Mouse (Mus musculus): ENCODE data around the gene Adamtsl2. TPM values are rescaled to one million over a fixed set of nuclear protein-coding genes. Genes with fewer than 3 reads are reported as not detected.

Adamtsl2 gene
- polyA plus RNA-seq, 1 experiment from 2014 or later, result 9.6 TPM

DNA sequence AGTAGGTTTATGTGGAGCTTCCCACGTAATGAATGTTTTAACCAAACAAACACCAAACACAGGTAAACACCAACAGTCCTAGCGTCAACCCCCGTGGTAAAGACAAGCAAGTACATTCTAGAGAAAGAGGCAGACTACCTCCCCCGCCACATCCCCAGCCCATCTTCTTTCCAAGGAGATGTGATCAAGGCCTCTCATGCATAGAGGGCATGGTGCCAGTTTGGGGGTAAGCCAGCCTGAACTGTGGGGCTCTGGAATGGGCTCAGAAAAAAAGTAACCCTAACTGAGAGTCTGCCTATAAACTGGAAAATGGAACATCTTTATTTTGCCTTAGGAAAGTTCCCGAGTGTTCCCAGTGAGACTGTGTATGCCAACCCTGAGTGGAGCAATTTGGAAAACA lies 56.8 kb downstream of the Adamtsl2 start:
- no peaks in the 10 kb centered on the region for H3K36me3 ChIP-seq (ENCODE audit: control insufficient read depth, insufficient read depth, low read length)
- H3K4me3 ChIP-seq (ENCODE audit: low read length), result no peak overlapping the region
- H3K9me3 ChIP-seq (ENCODE audit: control insufficient read depth, low read length), result no peaks in the 10 kb centered on the region
- H3K4me1 ChIP-seq (ENCODE audit: control insufficient read depth, insufficient read depth, low read depth, low read length), result no peaks in the 10 kb centered on the region
- no peak overlapping the region for H3K9ac ChIP-seq (ENCODE audit: low read depth, low read length)
- no peak overlapping the region for H3K27ac ChIP-seq (ENCODE audit: low read depth, low read length)
- no peak for ATAC-seq
- 64% methylated on average over 5 of the region's 5 CpGs for WGBS
- H3K27me3 ChIP-seq (replicated peaks; ENCODE audit: control insufficient read depth, insufficient read depth, low read length), result peaks cover 4% of the 10 kb centered on the region; the same call in 1 of the 2 replicates
- H3K4me2 ChIP-seq (ENCODE audit: low read length), result no peak overlapping the region

DNA sequence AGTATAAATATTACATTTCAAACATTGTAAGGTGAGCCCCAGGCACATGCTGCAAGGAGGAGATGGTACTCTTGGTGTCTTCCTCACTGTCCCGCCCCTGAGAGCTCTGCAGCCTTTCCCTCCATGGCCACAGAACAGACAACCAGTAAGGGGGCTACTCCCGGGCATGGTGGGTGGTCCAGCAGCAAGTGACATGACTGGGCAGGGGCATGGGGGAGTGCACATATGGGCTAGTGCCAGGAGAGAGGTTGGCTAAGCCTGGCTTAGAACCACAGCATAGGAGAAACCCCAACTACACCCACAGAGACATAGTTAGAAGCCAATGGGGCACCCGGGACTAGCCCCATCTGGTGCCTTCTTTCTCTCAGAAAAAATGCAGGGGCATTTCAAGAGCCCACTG lies 57.2 kb downstream of the Adamtsl2 start:
- no peak overlapping the region for H3K4me2 ChIP-seq (ENCODE audit: low read length)
- peaks cover 6% of the 10 kb centered on the region; the same call in 1 of the 2 replicates for H3K27me3 ChIP-seq (replicated peaks; ENCODE audit: control insufficient read depth, insufficient read depth, low read length)
- H3K27ac ChIP-seq (ENCODE audit: low read depth, low read length), result no peak overlapping the region
- no peaks in the 10 kb centered on the region for H3K9me3 ChIP-seq (ENCODE audit: control insufficient read depth, low read length)
- no peaks in the 10 kb centered on the region for H3K36me3 ChIP-seq (ENCODE audit: control insufficient read depth, insufficient read depth, low read length)
- 69% methylated on average over 3 of the region's 3 CpGs for WGBS
- no peak overlapping the region for H3K4me3 ChIP-seq (ENCODE audit: low read length)
- no peak for ATAC-seq
- H3K9ac ChIP-seq (ENCODE audit: low read depth, low read length), result no peak overlapping the region
- no peaks in the 10 kb centered on the region for H3K4me1 ChIP-seq (ENCODE audit: control insufficient read depth, insufficient read depth, low read depth, low read length)

- Histone ChIP-seq H3K4me3 (ENCODE audit: low read length) (no peak overlapping the region), H3K27ac (ENCODE audit: low read depth, low read length) (no peak overlapping the region), H3K4me1 (ENCODE audit: control insufficient read depth, insufficient read depth, low read depth, low read length) (peaks cover under 1% of the 10 kb centered on the region; the same call in 1 of the 2 replicates), H3K9ac (ENCODE audit: low read depth, low read length) (no peak overlapping the region), H3K9me3 (ENCODE audit: control insufficient read depth, low read length) (no peaks in the 10 kb centered on the region), H3K27me3 (replicated peaks; ENCODE audit: control insufficient read depth, insufficient read depth, low read length) (peaks cover 6% of the 10 kb centered on the region; the same call in 1 of the 2 replicates), H3K36me3 (ENCODE audit: control insufficient read depth, insufficient read depth, low read length) (no peaks in the 10 kb centered on the region), H3K4me2 (ENCODE audit: low read length) (no peak overlapping the region)
- no peak for ATAC-seq
- WGBS, result 74% methylated on average over 1 of the region's 1 CpGs
Observed at GRCm38 (mm10) chr2:27136789-27137188, 57.6 kb downstream of the Adamtsl2 start.

GRCm38 (mm10) chr2:27138356-27138755 lies 59.2 kb downstream of the Adamtsl2 start:
- H3K27ac ChIP-seq (ENCODE audit: low read depth, low read length), result no peak overlapping the region
- no peaks in the 10 kb centered on the region for H3K9me3 ChIP-seq (ENCODE audit: control insufficient read depth, low read length)
- no peak overlapping the region for H3K4me3 ChIP-seq (ENCODE audit: low read length)
- H3K27me3 ChIP-seq (replicated peaks; ENCODE audit: control insufficient read depth, insufficient read depth, low read length), result peaks cover 8% of the 10 kb centered on the region
- H3K4me2 ChIP-seq (ENCODE audit: low read length), result no peak overlapping the region
- no peak overlapping the region for H3K9ac ChIP-seq (ENCODE audit: low read depth, low read length)
- peaks cover 9% of the 10 kb centered on the region for H3K4me1 ChIP-seq (ENCODE audit: control insufficient read depth, insufficient read depth, low read depth, low read length)
- ATAC-seq, result no peak
- WGBS, result 71% methylated on average over 4 of the region's 4 CpGs
- no peaks in the 10 kb centered on the region for H3K36me3 ChIP-seq (ENCODE audit: control insufficient read depth, insufficient read depth, low read length)

- under 1% methylated on average over 56 of the region's 62 CpGs for WGBS
Observed at GRCm38 (mm10) chr2:27141950-27142693, 62.9 kb downstream of the Adamtsl2 start, which contains the start of gene Fam163b. TSS of gene Fam163b (minus strand) at chr2:27142491.

DNA sequence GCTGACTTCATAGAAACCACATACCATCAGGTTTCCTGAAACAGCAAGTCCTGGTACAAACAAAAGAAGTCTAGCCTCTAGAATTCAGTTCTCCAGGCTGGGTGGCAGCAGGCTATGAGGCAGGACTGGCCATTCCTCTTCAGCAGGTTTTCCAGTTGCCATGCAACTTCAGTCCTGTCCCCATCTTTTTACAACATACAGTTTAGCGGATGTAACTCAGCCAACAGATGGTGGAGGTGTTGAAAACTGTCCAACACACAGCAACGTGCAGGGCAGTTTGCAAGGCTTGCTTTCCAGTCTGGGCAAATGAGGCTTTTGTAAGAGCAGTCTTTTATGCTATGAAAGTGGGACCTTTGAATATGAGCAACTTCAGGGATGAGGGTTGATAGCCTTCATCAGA lies 65.8 kb downstream of the Adamtsl2 start:
- Histone ChIP-seq H3K36me3 (ENCODE audit: control insufficient read depth, insufficient read depth, low read length) (no peaks in the 10 kb centered on the region), H3K4me1 (ENCODE audit: control insufficient read depth, insufficient read depth, low read depth, low read length) (peaks cover 9% of the 10 kb centered on the region), H3K9ac (ENCODE audit: low read depth, low read length) (no peak overlapping the region), H3K4me3 (ENCODE audit: low read length) (no peak overlapping the region), H3K4me2 (ENCODE audit: low read length) (no peak overlapping the region), H3K9me3 (ENCODE audit: control insufficient read depth, low read length) (no peaks in the 10 kb centered on the region), H3K27ac (ENCODE audit: low read depth, low read length) (no peak overlapping the region), H3K27me3 (replicated peaks; ENCODE audit: control insufficient read depth, insufficient read depth, low read length) (peaks cover 5% of the 10 kb centered on the region)
- 59% methylated on average over 2 of the region's 2 CpGs for WGBS
- ATAC-seq, result no peak

More at GRCm38 (mm10) chr2:27141950-27142693, 62.9 kb downstream of the Adamtsl2 start, which contains the start of gene Fam163b:
- H3K27ac ChIP-seq (ENCODE audit: low read depth, low read length), result no peak within 1 kb of the TSS
- H3K27me3 ChIP-seq (replicated peaks; ENCODE audit: control insufficient read depth, insufficient read depth, low read length), result peaks cover 8% of the 10 kb centered on the region
- peak within 1 kb of the TSS; percentile 55 for H3K4me3 ChIP-seq (ENCODE audit: low read length)
- peak within 1 kb of the TSS; percentile 94 for H3K4me2 ChIP-seq (ENCODE audit: low read length)
- H3K9ac ChIP-seq (ENCODE audit: low read depth, low read length), result peak within 1 kb of the TSS; percentile 76
- H3K9me3 ChIP-seq (ENCODE audit: control insufficient read depth, low read length), result no peaks in the 10 kb centered on the region
- peak; percentile 92 for ATAC-seq
- peaks cover 9% of the 10 kb centered on the region for H3K4me1 ChIP-seq (ENCODE audit: control insufficient read depth, insufficient read depth, low read depth, low read length)
- H3K36me3 ChIP-seq (ENCODE audit: control insufficient read depth, insufficient read depth, low read length), result no peaks in the 10 kb centered on the region

DNA sequence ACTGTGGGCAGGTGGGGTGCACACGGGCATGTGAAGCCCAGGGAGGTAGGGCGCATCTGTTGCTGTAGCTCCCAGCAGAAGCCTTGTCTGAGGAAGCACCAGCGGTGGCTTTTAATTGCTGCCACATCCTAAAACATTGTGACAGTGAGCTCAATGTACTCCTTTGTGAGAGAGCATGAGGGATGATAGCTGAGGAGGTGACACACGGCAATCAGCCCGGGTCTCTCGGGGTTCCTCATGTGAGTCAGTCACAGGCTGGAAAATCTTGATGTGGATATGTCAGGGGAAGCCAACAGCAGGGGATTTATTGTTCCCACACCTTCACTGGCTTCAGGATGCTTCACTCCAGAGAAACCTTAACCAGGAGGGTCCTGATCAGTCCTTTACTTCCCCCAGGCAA lies 67.7 kb downstream of the Adamtsl2 start:
- Histone ChIP-seq H3K4me2 (ENCODE audit: low read length) (no peak overlapping the region), H3K27ac (ENCODE audit: low read depth, low read length) (no peak overlapping the region), H3K9me3 (ENCODE audit: control insufficient read depth, low read length) (no peaks in the 10 kb centered on the region), H3K4me1 (ENCODE audit: control insufficient read depth, insufficient read depth, low read depth, low read length) (peaks cover 7% of the 10 kb centered on the region), H3K27me3 (replicated peaks; ENCODE audit: control insufficient read depth, insufficient read depth, low read length) (peaks cover 2% of the 10 kb centered on the region), H3K36me3 (ENCODE audit: control insufficient read depth, insufficient read depth, low read length) (no peaks in the 10 kb centered on the region), H3K4me3 (ENCODE audit: low read length) (no peak overlapping the region), H3K9ac (ENCODE audit: low read depth, low read length) (no peak overlapping the region)
- WGBS, result 68% methylated on average over 6 of the region's 6 CpGs
- no peak for ATAC-seq

DNA sequence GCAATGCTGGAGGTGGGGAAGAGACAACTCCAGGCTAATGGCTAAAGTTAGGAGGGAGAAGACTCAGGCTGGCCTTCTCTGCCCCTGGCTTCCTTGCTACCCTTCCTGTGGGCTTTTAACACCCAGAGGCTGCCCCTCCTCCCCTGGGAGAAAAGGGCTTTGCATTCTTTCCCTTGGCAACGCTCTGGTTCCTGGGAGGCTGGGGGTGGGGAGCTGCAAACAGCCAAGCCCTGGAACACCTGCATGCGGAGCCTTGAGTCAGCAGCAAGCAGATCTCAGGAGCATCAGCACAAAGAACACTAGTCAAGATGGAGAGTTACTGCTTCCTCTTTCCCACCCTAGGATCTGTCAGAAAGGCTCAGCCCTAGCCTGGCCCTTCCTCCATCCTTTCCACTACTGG lies 70.3 kb downstream of the Adamtsl2 start:
- Histone ChIP-seq H3K9me3 (ENCODE audit: control insufficient read depth, low read length) (no peaks in the 10 kb centered on the region), H3K9ac (ENCODE audit: low read depth, low read length) (no peak overlapping the region), H3K27ac (ENCODE audit: low read depth, low read length) (no peak overlapping the region), H3K4me1 (ENCODE audit: control insufficient read depth, insufficient read depth, low read depth, low read length) (no peaks in the 10 kb centered on the region), H3K4me3 (ENCODE audit: low read length) (no peak overlapping the region), H3K4me2 (ENCODE audit: low read length) (no peak overlapping the region), H3K27me3 (replicated peaks; ENCODE audit: control insufficient read depth, insufficient read depth, low read length) (no peaks in the 10 kb centered on the region; the same call in 1 of the 2 replicates), H3K36me3 (ENCODE audit: control insufficient read depth, insufficient read depth, low read length) (no peaks in the 10 kb centered on the region)
- 16% methylated on average over 2 of the region's 2 CpGs for WGBS
- no peak for ATAC-seq

DNA sequence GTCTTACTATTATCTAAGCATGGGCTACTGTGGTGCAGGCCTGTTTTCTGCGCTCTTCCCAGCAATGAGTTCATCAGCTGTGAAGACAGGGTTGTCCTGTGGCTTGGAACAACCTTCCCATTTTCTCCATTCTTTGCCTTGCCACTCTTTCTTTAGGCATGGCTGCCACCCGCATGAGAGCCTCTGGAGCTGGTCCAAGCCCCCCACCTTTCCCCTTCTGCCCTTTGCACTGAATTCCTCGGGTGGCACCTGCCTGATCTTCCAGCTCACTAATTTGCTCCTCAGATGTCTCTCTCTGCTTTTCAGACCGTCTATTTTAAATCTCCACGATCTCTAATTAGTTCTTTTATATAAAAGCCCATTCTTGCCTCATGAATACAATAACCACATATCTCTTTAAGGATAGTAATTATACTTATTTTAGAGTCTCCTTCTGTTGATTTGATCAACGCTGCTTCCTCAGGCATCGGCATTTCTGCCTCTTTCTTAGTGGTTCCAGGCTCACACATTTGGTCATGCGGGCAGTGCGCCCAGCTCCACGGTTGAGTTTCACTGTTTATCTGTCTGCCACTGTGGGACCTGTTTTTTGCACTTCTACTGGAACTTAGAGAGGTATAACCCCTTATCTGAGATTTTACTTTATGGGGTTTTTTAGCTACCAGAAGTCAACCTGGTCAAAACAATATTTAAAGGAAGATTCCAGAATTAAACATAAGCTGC lies 75.4 kb downstream of the Adamtsl2 start:
- Histone ChIP-seq H3K27me3 (replicated peaks; ENCODE audit: control insufficient read depth, insufficient read depth, low read length) (no peaks in the 10 kb centered on the region; the same call in 1 of the 2 replicates), H3K27ac (ENCODE audit: low read depth, low read length) (no peak overlapping the region), H3K9me3 (ENCODE audit: control insufficient read depth, low read length) (no peaks in the 10 kb centered on the region), H3K4me3 (ENCODE audit: low read length) (no peak overlapping the region), H3K9ac (ENCODE audit: low read depth, low read length) (no peak overlapping the region), H3K36me3 (ENCODE audit: control insufficient read depth, insufficient read depth, low read length) (no peaks in the 10 kb centered on the region), H3K4me2 (ENCODE audit: low read length) (no peak overlapping the region), H3K4me1 (ENCODE audit: control insufficient read depth, insufficient read depth, low read depth, low read length) (no peaks in the 10 kb centered on the region)
- WGBS, result 72% methylated on average over 10 of the region's 10 CpGs
- ATAC-seq, result no peak
